Mouse (Mus musculus): ENCODE results near the gene Fbxl17. TPM values are rescaled to one million over a fixed set of nuclear protein-coding genes. Genes with fewer than 3 reads are reported as not detected.

Gene Fbxl17
- polyA plus RNA-seq, 1 experiment: 5.9 TPM

GRCm38 (mm10) chr17:63181661-63182060 is 318.2 kb downstream of the Fbxl17 start:
- Histone ChIP-seq H3K27me3 (ENCODE audit: control insufficient read depth, insufficient read depth, low read length) (no peaks in the 10 kb centered on the region), H3K4me3 (ENCODE audit: low read depth, low read length) (no peak overlapping the region), H3K4me1 (ENCODE audit: control insufficient read depth, insufficient read depth, insufficient read length, low read length) (peaks cover 17% of the 10 kb centered on the region), H3K27ac (ENCODE audit: insufficient read depth, low read depth, low read length) (no peak overlapping the region), H3K36me3 (ENCODE audit: control insufficient read depth, insufficient read depth, low read length) (no peaks in the 10 kb centered on the region)
- 68% methylated on average over 5 of the region's 5 CpGs for WGBS
- TF ChIP-seq CTCF (IDR thresholded peaks at IDR 0.05; ENCODE audit: extremely low read depth, insufficient read length, insufficient replicate concordance, low read depth, low read length) (no peak), POLR2A (IDR thresholded peaks at IDR 0.05; ENCODE audit: low read depth, low read length) (no peak)

GRCm38 (mm10) chr17:63180042-63180441 is 319.8 kb downstream of the Fbxl17 start:
- no peaks in the 10 kb centered on the region for H3K36me3 ChIP-seq (ENCODE audit: control insufficient read depth, insufficient read depth, low read length)
- no peak for TF ChIP-seq CTCF (IDR thresholded peaks at IDR 0.05; ENCODE audit: extremely low read depth, insufficient read length, insufficient replicate concordance, low read depth, low read length)
- TF ChIP-seq POLR2A (IDR thresholded peaks at IDR 0.05; ENCODE audit: low read depth, low read length): no peak
- no peaks in the 10 kb centered on the region for H3K27me3 ChIP-seq (ENCODE audit: control insufficient read depth, insufficient read depth, low read length)
- H3K4me1 ChIP-seq (ENCODE audit: control insufficient read depth, insufficient read depth, insufficient read length, low read length): peaks cover 17% of the 10 kb centered on the region
- 33% methylated on average over 3 of the region's 3 CpGs for WGBS
- H3K4me3 ChIP-seq (ENCODE audit: low read depth, low read length): no peak overlapping the region
- H3K27ac ChIP-seq (ENCODE audit: insufficient read depth, low read depth, low read length): no peak overlapping the region

- 82% methylated on average over 2 of the region's 2 CpGs for WGBS
- H3K27ac ChIP-seq (ENCODE audit: insufficient read depth, low read depth, low read length): no peak overlapping the region
- TF ChIP-seq CTCF (IDR thresholded peaks at IDR 0.05; ENCODE audit: extremely low read depth, insufficient read length, insufficient replicate concordance, low read depth, low read length) (no peak), POLR2A (IDR thresholded peaks at IDR 0.05; ENCODE audit: low read depth, low read length) (no peak)
Observed at GRCm38 (mm10) chr17:63178331-63178730, 321.5 kb downstream of the Fbxl17 start.

GRCm38 (mm10) chr17:63176411-63176810 is 323.4 kb downstream of the Fbxl17 start:
- no peak overlapping the region for H3K27ac ChIP-seq (ENCODE audit: insufficient read depth, low read depth, low read length)
- no peak for TF ChIP-seq CTCF (IDR thresholded peaks at IDR 0.05; ENCODE audit: extremely low read depth, insufficient read length, insufficient replicate concordance, low read depth, low read length)
- TF ChIP-seq POLR2A (IDR thresholded peaks at IDR 0.05; ENCODE audit: low read depth, low read length): no peak
- peaks cover 13% of the 10 kb centered on the region for H3K4me1 ChIP-seq (ENCODE audit: control insufficient read depth, insufficient read depth, insufficient read length, low read length)
- H3K27me3 ChIP-seq (ENCODE audit: control insufficient read depth, insufficient read depth, low read length): no peaks in the 10 kb centered on the region
- H3K36me3 ChIP-seq (ENCODE audit: control insufficient read depth, insufficient read depth, low read length): no peaks in the 10 kb centered on the region
- H3K4me3 ChIP-seq (ENCODE audit: low read depth, low read length): no peak overlapping the region
- 87% methylated on average over 5 of the region's 5 CpGs for WGBS

More at GRCm38 (mm10) chr17:63178331-63178730, 321.5 kb downstream of the Fbxl17 start:
- Histone ChIP-seq H3K36me3 (ENCODE audit: control insufficient read depth, insufficient read depth, low read length) (no peaks in the 10 kb centered on the region), H3K27me3 (ENCODE audit: control insufficient read depth, insufficient read depth, low read length) (no peaks in the 10 kb centered on the region), H3K4me3 (ENCODE audit: low read depth, low read length) (no peak overlapping the region), H3K4me1 (ENCODE audit: control insufficient read depth, insufficient read depth, insufficient read length, low read length) (peaks cover 17% of the 10 kb centered on the region)

GRCm38 (mm10) chr17:63172697-63173096 is 327.1 kb downstream of the Fbxl17 start:
- Histone ChIP-seq H3K27me3 (ENCODE audit: control insufficient read depth, insufficient read depth, low read length) (no peaks in the 10 kb centered on the region), H3K4me3 (ENCODE audit: low read depth, low read length) (no peak overlapping the region), H3K36me3 (ENCODE audit: control insufficient read depth, insufficient read depth, low read length) (no peaks in the 10 kb centered on the region), H3K4me1 (ENCODE audit: control insufficient read depth, insufficient read depth, insufficient read length, low read length) (no peaks in the 10 kb centered on the region), H3K27ac (ENCODE audit: insufficient read depth, low read depth, low read length) (no peak overlapping the region)
- TF ChIP-seq CTCF (IDR thresholded peaks at IDR 0.05; ENCODE audit: extremely low read depth, insufficient read length, insufficient replicate concordance, low read depth, low read length): no peak
- no peak for TF ChIP-seq POLR2A (IDR thresholded peaks at IDR 0.05; ENCODE audit: low read depth, low read length)
- 78% methylated on average over 1 of the region's 1 CpGs for WGBS

GRCm38 (mm10) chr17:63171890-63172491 is 327.8 kb downstream of the Fbxl17 start:
- WGBS: 63% methylated on average over 5 of the region's 5 CpGs
- Histone ChIP-seq H3K4me3 (ENCODE audit: low read depth, low read length) (no peak overlapping the region), H3K36me3 (ENCODE audit: control insufficient read depth, insufficient read depth, low read length) (no peaks in the 10 kb centered on the region), H3K27ac (ENCODE audit: insufficient read depth, low read depth, low read length) (no peak overlapping the region), H3K4me1 (ENCODE audit: control insufficient read depth, insufficient read depth, insufficient read length, low read length) (no peaks in the 10 kb centered on the region), H3K27me3 (ENCODE audit: control insufficient read depth, insufficient read depth, low read length) (no peaks in the 10 kb centered on the region)
- no peak for TF ChIP-seq POLR2A (IDR thresholded peaks at IDR 0.05; ENCODE audit: low read depth, low read length)

- WGBS: 82% methylated on average over 5 of the region's 5 CpGs
- H3K4me3 ChIP-seq (ENCODE audit: low read depth, low read length): no peak overlapping the region
- no peaks in the 10 kb centered on the region for H3K36me3 ChIP-seq (ENCODE audit: control insufficient read depth, insufficient read depth, low read length)
- no peaks in the 10 kb centered on the region for H3K4me1 ChIP-seq (ENCODE audit: control insufficient read depth, insufficient read depth, insufficient read length, low read length)
- no peaks in the 10 kb centered on the region for H3K27me3 ChIP-seq (ENCODE audit: control insufficient read depth, insufficient read depth, low read length)
- H3K27ac ChIP-seq (ENCODE audit: insufficient read depth, low read depth, low read length): no peak overlapping the region
- no peak for TF ChIP-seq POLR2A (IDR thresholded peaks at IDR 0.05; ENCODE audit: low read depth, low read length)
- no peak for TF ChIP-seq CTCF (IDR thresholded peaks at IDR 0.05; ENCODE audit: extremely low read depth, insufficient read length, insufficient replicate concordance, low read depth, low read length)
Observed at GRCm38 (mm10) chr17:63171264-63171663, 328.6 kb downstream of the Fbxl17 start.

Data from small intestine, adult 2 months (tissue).